Mouse (Mus musculus) MEL (cell line): ENCODE data around the gene Tsr2. TPM values are rescaled to one million over a fixed set of nuclear protein-coding genes. Genes with fewer than 3 reads are reported as not detected.

Experiments
- DNase-seq: peaks from one replicate; pipeline ENCODE4 v3.0.0; 2011; ENCODE audit warnings: low read depth, low spot score
- H3K27ac ChIP-seq: 2 replicates; pipeline ENCODE4 v1.5.1; 2012; ENCODE audit warnings: low read depth, mild to moderate bottlenecking, control low read depth, low read length, moderate library complexity; ENCODE audit not compliant: control insufficient read depth
- H3K27me3 ChIP-seq, 2 experiments: fragments of 150-350 bp in 1 of 2; sonication (generic) in 1 of 2; 2 replicates each; pipeline ENCODE4 v1.6.1; 2012; ENCODE audit warnings: low read length in 2 of 2, mild to moderate bottlenecking in 2 of 2, improper control_type of control experiment in 1 of 2, moderate library complexity in 1 of 2; ENCODE audit not compliant: insufficient read depth in 2 of 2, control insufficient read depth in 1 of 2
- H3K36me3 ChIP-seq, 2 experiments: 2 replicates each; pipeline ENCODE4 v1.6.1; 2012 to 2014; ENCODE audit warnings: low read length in 2 of 2, improper control_type of control experiment in 1 of 2, inconsistent platforms in 1 of 2, mild to moderate bottlenecking in 1 of 2; ENCODE audit not compliant: insufficient read depth in 2 of 2, control insufficient read depth in 1 of 2
- H3K4me1 ChIP-seq, 2 experiments: fragments of 150-350 bp in 1 of 2; sonication (generic) in 1 of 2; 2 replicates each; pipeline ENCODE4 v1.6.1; 2012; ENCODE audit warnings: low read length in 2 of 2, improper control_type of control experiment in 1 of 2, mild to moderate bottlenecking in 1 of 2; ENCODE audit not compliant: insufficient read depth in 2 of 2, control insufficient read depth in 1 of 2
- H3K4me3 ChIP-seq, 2 experiments: fragments of 150-350 bp in 1 of 2; sonication (generic) in 1 of 2; 2 replicates each; pipeline ENCODE4 v1.5.1; 2012; ENCODE audit warnings: low read depth in 2 of 2, low read length in 2 of 2, mild to moderate bottlenecking in 2 of 2, moderate library complexity in 2 of 2, control low read depth in 1 of 2, improper control_type of control experiment in 1 of 2; ENCODE audit not compliant: control insufficient read depth in 1 of 2, insufficient read depth in 1 of 2
- H3K79me2 ChIP-seq: 2 replicates; pipeline ENCODE4 v1.6.1; 2012; ENCODE audit warnings: mild to moderate bottlenecking, low read length, moderate library complexity; ENCODE audit not compliant: control insufficient read depth, poor library complexity, insufficient read depth
- H3K9ac ChIP-seq: 2 replicates; pipeline ENCODE4 v1.6.1; 2012; ENCODE audit warnings: low read depth, mild to moderate bottlenecking, control low read depth, low read length, moderate library complexity; ENCODE audit not compliant: control insufficient read depth, poor library complexity, severe bottlenecking
- H3K9me3 ChIP-seq: fragments of 150-350 bp; sonication (generic); replicated peaks from 2 replicates; pipeline ENCODE4 v1.6.1; 2012; ENCODE audit warnings: mild to moderate bottlenecking, low read length, improper control_type of control experiment, moderate library complexity; ENCODE audit not compliant: insufficient read depth
- CHD2 ChIP-seq: IDR thresholded peaks from 2 replicates; pipeline ENCODE4 v1.6.1; 2011; ENCODE audit warnings: low read length, improper control_type of control experiment
- CTCF ChIP-seq, 3 experiments: IDR thresholded peaks in 2 of 3; conservative IDR thresholded peaks in 1 of 3; 2 replicates each; pipeline ENCODE4 v1.5.1; 2011 to 2012; ENCODE audit warnings: low read length in 3 of 3, low read depth in 2 of 3, mild to moderate bottlenecking in 2 of 3, improper control_type of control experiment in 1 of 3, inconsistent platforms in 1 of 3, mixed read lengths in 1 of 3, moderate library complexity in 1 of 3; ENCODE audit not compliant: control insufficient read depth in 1 of 3, insufficient read depth in 1 of 3, poor library complexity in 1 of 3, severe bottlenecking in 1 of 3
- ETS1 ChIP-seq: IDR thresholded peaks from 2 replicates; pipeline ENCODE4 v1.6.1; 2012; ENCODE audit warnings: low read depth, mild to moderate bottlenecking, inconsistent platforms, low read length, improper control_type of control experiment, moderate library complexity
- GATA1 ChIP-seq: IDR thresholded peaks from 2 replicates; pipeline ENCODE4 v1.6.1; 2011; ENCODE audit warnings: low read depth, low read length, improper control_type of control experiment
- HCFC1 ChIP-seq: IDR thresholded peaks from 2 replicates; pipeline ENCODE4 v1.6.1; 2012; ENCODE audit warnings: low read depth, mild to moderate bottlenecking, inconsistent platforms, low read length, improper control_type of control experiment, moderate library complexity
- JUND ChIP-seq: IDR thresholded peaks from 2 replicates; pipeline ENCODE4 v1.6.1; 2011; ENCODE audit warnings: low read depth, mild to moderate bottlenecking, improper control_type of control experiment, low read length
- MAFK ChIP-seq: IDR thresholded peaks from 2 replicates; pipeline ENCODE4 v1.6.1; 2011; ENCODE audit warnings: low read depth, mild to moderate bottlenecking, low read length, improper control_type of control experiment, borderline replicate concordance
- MAZ ChIP-seq: IDR thresholded peaks from 2 replicates; pipeline ENCODE4 v1.6.1; 2012; ENCODE audit warnings: low read depth, mild to moderate bottlenecking, inconsistent platforms, low read length, improper control_type of control experiment
- MYC ChIP-seq: IDR thresholded peaks from 2 replicates; pipeline ENCODE4 v1.6.1; 2011; ENCODE audit warnings: low read depth, mild to moderate bottlenecking, low read length, improper control_type of control experiment, moderate library complexity
- NELFE ChIP-seq: IDR thresholded peaks from 2 replicates; pipeline ENCODE4 v1.6.1; 2011; ENCODE audit warnings: low read depth, low read length, improper control_type of control experiment
- NRF1 ChIP-seq: IDR thresholded peaks from 2 replicates; pipeline ENCODE4 v1.6.1; 2014; ENCODE audit warnings: low read depth, mild to moderate bottlenecking, inconsistent platforms, low read length, improper control_type of control experiment, moderate library complexity; ENCODE audit not compliant: poor library complexity, insufficient read depth, severe bottlenecking
- RAD21 ChIP-seq: IDR thresholded peaks from 2 replicates; pipeline ENCODE4 v1.6.1; 2011; ENCODE audit warnings: mild to moderate bottlenecking, low read depth, low read length, improper control_type of control experiment
- RCOR1 ChIP-seq: IDR thresholded peaks from 2 replicates; pipeline ENCODE4 v1.6.1; 2012; ENCODE audit warnings: low read depth, mild to moderate bottlenecking, inconsistent platforms, low read length, improper control_type of control experiment
- USF1 ChIP-seq: IDR thresholded peaks from 2 replicates; pipeline ENCODE4 v1.6.1; 2014; ENCODE audit warnings: low read depth, mild to moderate bottlenecking, inconsistent platforms, low read length, improper control_type of control experiment, moderate library complexity
- ZKSCAN1 ChIP-seq: IDR thresholded peaks from 2 replicates; pipeline ENCODE4 v1.6.1; 2012; ENCODE audit warnings: low read depth, mild to moderate bottlenecking, inconsistent platforms, low read length, improper control_type of control experiment, moderate library complexity
- ZMIZ1 ChIP-seq: IDR thresholded peaks from 2 replicates; pipeline ENCODE4 v1.6.1; 2012; ENCODE audit warnings: low read depth, mild to moderate bottlenecking, inconsistent platforms, low read length, improper control_type of control experiment, moderate library complexity
- polyA plus RNA-seq, 2 experiments: library from polyadenylated mRNA; stranded (reverse) in 1 of 2; unstranded in 1 of 2; fragments of >175 nt in 1 of 2; fragments of >200 nt in 1 of 2; gene quantifications; 2 replicates each; pipeline versions ENCODE4 v1.2.1 to v1.2.4; 2012; ENCODE audit warnings: low replicate concordance in 2 of 2, low read depth in 1 of 2; ENCODE audit not compliant: insufficient read length in 2 of 2, insufficient read depth in 1 of 2, missing spikeins in 1 of 2
- total RNA-seq: library from RNA; depleted of rRNA; stranded (reverse); fragments of 300-350 nt; gene quantifications from 2 replicates; pipeline ENCODE4 v1.2.3, GENCODE M21; 2012

The Tsr2 gene
- total and polyA plus RNA-seq, 3 experiments = 61.9 to 143 (median 106) TPM

DNA sequence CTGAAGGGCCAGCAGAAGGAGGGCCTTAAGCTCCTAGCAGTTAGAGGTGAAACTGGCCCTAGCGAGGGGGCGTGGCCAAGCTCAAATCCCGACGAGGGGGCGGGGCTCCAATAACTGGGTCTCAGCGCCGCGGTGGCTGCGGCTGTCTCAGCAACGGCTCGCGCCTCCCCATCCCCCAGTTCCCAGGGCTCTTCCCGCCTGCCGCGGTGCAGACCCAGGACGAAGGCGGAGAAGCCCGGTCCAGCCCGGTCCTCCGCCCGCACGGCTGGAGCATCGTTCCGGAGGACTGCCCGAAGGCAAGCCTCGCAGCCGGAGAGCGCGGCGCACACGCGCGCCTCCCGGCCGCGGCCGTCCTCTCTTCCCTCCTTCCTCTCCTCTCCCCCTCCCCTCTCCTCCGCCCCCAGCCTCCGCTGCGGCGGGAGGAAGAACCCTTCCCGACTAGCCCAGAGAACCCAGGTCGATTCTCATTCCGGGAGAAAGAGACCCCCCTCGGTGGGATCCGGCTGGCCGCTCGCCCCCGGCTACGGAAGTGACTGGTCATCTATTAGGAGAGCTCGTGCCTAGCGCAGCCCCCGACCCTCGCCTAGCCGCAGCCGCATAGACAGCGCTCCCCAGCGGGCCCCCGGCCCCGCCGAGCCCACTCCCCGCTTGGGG, 49.4 kb downstream of the Tsr2 start:
- Histone ChIP-seq H3K27ac (no peak overlapping the region), H3K9ac (no peak overlapping the region), H3K27me3 (no peaks in the 10 kb centered on the region), H3K4me1 (no peaks in the 10 kb centered on the region), H3K79me2 (no peaks in the 10 kb centered on the region), H3K9me3 (no peaks in the 10 kb centered on the region), H3K36me3 (no peaks in the 10 kb centered on the region), H3K4me3 (no peak overlapping the region)
- no peak for TF ChIP-seq ZMIZ1
- TF ChIP-seq NRF1 = no peak
- TF ChIP-seq RCOR1 = no peak
- no peak for TF ChIP-seq ZKSCAN1
- TF ChIP-seq HCFC1 = no peak
- TF ChIP-seq USF1 = no peak
- TF ChIP-seq MAZ = no peak
- no peak for DNase-seq

DNA sequence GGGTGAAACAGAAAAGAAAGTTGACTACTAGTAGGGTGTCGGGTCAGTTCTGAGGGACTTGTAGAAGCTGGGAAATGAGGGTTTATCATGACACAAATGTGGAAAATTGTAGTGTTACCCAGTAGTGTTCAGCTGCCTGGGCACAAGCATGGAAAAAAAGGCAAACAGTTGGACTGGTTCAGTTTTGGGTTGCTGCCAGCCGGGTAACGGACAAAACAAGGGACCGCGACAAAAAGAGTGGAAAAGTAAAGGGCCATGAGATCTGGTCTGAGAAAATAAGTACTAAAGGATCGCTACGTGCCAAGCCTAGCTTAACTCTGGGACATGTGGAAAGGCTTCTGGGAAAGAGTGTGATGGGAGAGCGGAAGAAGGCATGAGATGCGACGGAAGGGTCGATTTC, 50.0 kb downstream of the Tsr2 start:
- no peak overlapping the region for H3K27ac ChIP-seq
- no peak overlapping the region for H3K4me3 ChIP-seq
- no peak overlapping the region for H3K9ac ChIP-seq
- H3K79me2 ChIP-seq = no peaks in the 10 kb centered on the region
- H3K9me3 ChIP-seq = no peaks in the 10 kb centered on the region
- H3K36me3 ChIP-seq = no peaks in the 10 kb centered on the region
- H3K4me1 ChIP-seq = no peaks in the 10 kb centered on the region
- no peak for TF ChIP-seq MYC
- TF ChIP-seq JUND = no peak
- H3K27me3 ChIP-seq = no peaks in the 10 kb centered on the region
- DNase-seq = no peak

DNA sequence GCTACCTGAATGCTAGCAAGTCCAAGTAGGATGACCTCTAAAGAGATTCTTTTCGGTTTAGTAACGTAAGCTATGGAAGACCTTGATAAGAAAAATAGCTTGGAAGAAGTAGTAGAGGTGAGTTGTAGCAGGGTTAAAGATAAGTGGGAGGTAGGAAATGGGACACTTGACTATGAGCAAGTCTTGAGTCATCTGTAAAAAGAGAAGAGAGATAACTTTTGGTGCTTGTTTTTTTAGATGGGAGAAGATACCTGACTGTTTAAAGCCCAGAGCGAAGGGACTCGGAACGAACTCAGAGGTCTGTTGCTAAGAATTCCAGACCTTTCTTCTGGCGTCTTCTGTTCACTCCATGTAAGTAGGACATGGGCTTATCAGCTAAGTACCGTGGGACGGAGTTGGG, 50.5 kb downstream of the Tsr2 start, which contains the start of gene Fgd1:
Gene Fgd1 (plus strand): TSS at position 301 of the 400 bp plus-strand sequence.
- Histone ChIP-seq H3K27me3 (no peaks in the 10 kb centered on the region), H3K9ac (no peak within 1 kb of the TSS), H3K79me2 (no peaks in the 10 kb centered on the region), H3K4me3 (no peak within 1 kb of the TSS), H3K4me1 (no peaks in the 10 kb centered on the region), H3K27ac (no peak within 1 kb of the TSS), H3K36me3 (no peaks in the 10 kb centered on the region), H3K9me3 (no peaks in the 10 kb centered on the region)
- TF ChIP-seq NRF1 (no peak), NELFE (no peak), MAFK (no peak), ETS1 (no peak), CTCF (IDR thresholded peaks at IDR 0.05 in 2 of 3, conservative IDR thresholded peaks at IDR 0.05 in 1 of 3; ENCODE audit: control insufficient read depth in 1 of 3, insufficient read depth in 1 of 3, low read depth in 2 of 3, low read length in 3 of 3, poor library complexity in 1 of 3, severe bottlenecking in 1 of 3) (no peak), GATA1 (no peak), CHD2 (no peak), ZKSCAN1 (no peak), RAD21 (no peak)
- DNase-seq = no peak
